Mouse (Mus musculus) kidney, adult 2 months (tissue): Measurements from ENCODE around the gene Gm2a.

Source experiments
- CTCF ChIP-seq: fragments of 200-500 bp; conservative IDR thresholded peaks from 2 replicates; pipeline ENCODE4 v1.5.1; 2011; ENCODE audit warnings: low read depth, mild to moderate bottlenecking, control low read depth, low read length, moderate library complexity, mixed read lengths; ENCODE audit not compliant: insufficient read depth, insufficient read length
- POLR2A ChIP-seq: fragments of 200-500 bp; IDR thresholded peaks from one replicate; pipeline ENCODE4 v1.6.1; 2011; ENCODE audit warnings: low read depth, low read length, control low read depth

- TF ChIP-seq POLR2A (no peak), CTCF (no peak)
Observed at GRCm38 (mm10) chr11:55075602-55076001, 22.3 kb upstream of the Gm2a start.
